Mouse (Mus musculus): ENCODE results near the gene Vmn1r58. TPM values are rescaled to one million over a fixed set of nuclear protein-coding genes. Genes with fewer than 3 reads are reported as not detected.
"Not testable (repeated sequence)": the region's sequence is repeated elsewhere in the genome, so short reads cannot be mapped to it uniquely, and the experiment has no call there.

The Vmn1r58 gene
- polyA plus RNA-seq (2015; fragmentation: Nextera tagmentation; extraction: Ambion mirVana), result not detected in 2 replicates

DNA sequence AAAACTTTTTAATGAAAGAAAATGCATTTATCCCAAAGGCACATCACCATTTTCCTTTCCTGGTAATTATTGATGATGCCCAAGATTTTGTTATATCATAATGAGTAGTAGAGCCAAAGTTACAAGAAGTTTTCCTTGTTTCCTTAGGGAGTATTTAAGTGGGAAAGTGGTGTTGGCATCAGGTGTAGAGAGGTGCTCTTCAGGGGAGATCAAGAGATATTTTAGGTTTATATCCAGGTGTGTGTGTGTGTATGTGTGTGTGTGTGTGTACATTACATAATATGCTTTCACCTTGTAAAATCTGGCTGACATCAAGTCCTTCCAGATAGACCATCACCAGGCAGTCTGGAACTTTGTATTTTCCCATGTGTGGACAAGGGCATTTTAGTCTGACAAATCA lies at the start of gene Vmn1r58:
Gene Vmn1r58, minus strand, starts transcription at position 101 of the 400 bp plus-strand sequence.
- H3K36me3 ChIP-seq (replicated peaks); H3K4me3 ChIP-seq (replicated peaks); H3K27me3 ChIP-seq; H3K4me2 ChIP-seq; H3K9ac ChIP-seq; H3K27ac ChIP-seq (replicated peaks); H3K9me3 ChIP-seq (replicated peaks); ATAC-seq (ENCODE audit: insufficient read depth); H3K4me1 ChIP-seq (replicated peaks): not testable (repeated sequence)

DNA sequence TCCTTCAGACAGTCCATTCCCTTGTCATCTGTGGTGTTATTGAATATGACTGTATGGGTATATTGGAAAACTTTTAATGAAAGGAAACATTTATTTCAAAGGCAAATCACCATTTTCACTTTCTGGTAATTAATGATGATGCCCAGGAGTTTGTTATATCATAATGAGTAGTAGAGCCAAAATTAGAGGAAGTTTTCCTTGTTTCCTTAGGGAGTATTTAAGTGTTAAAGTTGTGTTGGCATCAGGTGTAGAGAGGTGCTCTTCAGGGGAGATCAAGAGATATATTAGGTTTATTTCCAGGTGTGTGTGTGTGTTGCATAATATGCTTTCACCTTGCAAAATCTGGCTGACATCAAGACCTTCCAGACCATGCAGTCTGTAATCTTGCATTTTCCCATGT lies 43.5 kb upstream of the Vmn1r58 start, which contains the start of gene Vmn1r59:
Gene Vmn1r59, minus strand, starts transcription at position 101 of the 400 bp plus-strand sequence.
- H3K36me3 ChIP-seq (replicated peaks), result no peaks in the 10 kb centered on the region
- no peak within 1 kb of the TSS for H3K27ac ChIP-seq (replicated peaks)
- H3K4me3 ChIP-seq (replicated peaks), result no peak within 1 kb of the TSS
- no peaks in the 10 kb centered on the region for H3K4me1 ChIP-seq (replicated peaks)
- no peak within 1 kb of the TSS for H3K4me2 ChIP-seq
- no peaks in the 10 kb centered on the region for H3K27me3 ChIP-seq
- 0 out of 2 replicates have a peak, but pooled peaks cover 3% of the 10 kb centered on the region for H3K9me3 ChIP-seq (replicated peaks)
- no peak within 1 kb of the TSS for H3K9ac ChIP-seq
- ATAC-seq (ENCODE audit: insufficient read depth), result no peak

DNA sequence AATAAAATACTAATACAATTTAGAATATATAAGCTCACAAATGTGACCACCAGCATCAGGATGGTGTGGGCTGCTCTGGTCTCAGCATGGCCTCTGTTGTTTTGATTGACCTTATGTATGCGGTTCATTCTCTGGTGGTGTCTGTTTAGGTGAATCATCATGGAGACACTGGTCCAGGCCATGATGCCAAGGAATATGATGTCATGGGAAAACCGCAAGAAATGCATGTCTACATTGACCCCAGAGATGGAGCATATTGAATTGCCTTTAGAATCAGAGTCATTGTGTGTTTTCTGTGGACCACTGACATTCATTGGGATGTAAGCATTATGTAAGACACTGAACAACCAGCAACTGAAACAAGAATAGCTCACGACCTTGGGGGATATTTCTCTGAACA lies 40.8 kb upstream of the Vmn1r58 start:
- WGBS (ENCODE audit: insufficient replicate concordance), result 41% methylated on average over 3 of the region's 3 CpGs
- not testable (repeated sequence) for H3K36me3 ChIP-seq (replicated peaks); H3K4me1 ChIP-seq (replicated peaks); ATAC-seq (ENCODE audit: insufficient read depth); H3K4me2 ChIP-seq; H3K27me3 ChIP-seq; H3K4me3 ChIP-seq (replicated peaks); H3K9ac ChIP-seq; H3K27ac ChIP-seq (replicated peaks); H3K9me3 ChIP-seq (replicated peaks)

DNA sequence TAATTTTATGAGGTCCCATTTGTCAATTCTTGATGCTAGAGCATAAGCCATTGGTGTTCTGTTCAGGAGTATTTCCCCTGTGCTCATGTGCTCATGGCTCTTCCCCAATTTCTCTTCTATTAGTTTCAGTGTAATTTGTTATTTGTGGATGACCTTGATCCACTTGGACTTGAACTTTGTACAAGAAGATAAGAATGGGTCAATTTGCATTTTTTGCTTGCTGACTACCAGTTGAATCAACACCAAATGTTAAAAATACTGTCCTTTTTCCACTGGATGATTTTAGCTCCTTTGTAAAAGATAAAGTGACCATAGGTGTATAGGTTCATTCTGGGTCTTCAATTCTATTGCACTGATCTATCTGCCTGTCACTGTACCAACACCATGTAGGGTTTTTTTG lies 35.4 kb upstream of the Vmn1r58 start:
- ATAC-seq (ENCODE audit: insufficient read depth), result no peak
- H3K4me2 ChIP-seq, result no peak overlapping the region
- no peak overlapping the region for H3K27ac ChIP-seq (replicated peaks)
- no peaks in the 10 kb centered on the region for H3K27me3 ChIP-seq
- 0 out of 2 replicates have a peak, but pooled peaks cover 4% of the 10 kb centered on the region for H3K9me3 ChIP-seq (replicated peaks)
- no peaks in the 10 kb centered on the region for H3K4me1 ChIP-seq (replicated peaks)
- H3K9ac ChIP-seq, result no peak overlapping the region
- H3K4me3 ChIP-seq (replicated peaks), result no peak overlapping the region
- H3K36me3 ChIP-seq (replicated peaks), result no peaks in the 10 kb centered on the region

DNA sequence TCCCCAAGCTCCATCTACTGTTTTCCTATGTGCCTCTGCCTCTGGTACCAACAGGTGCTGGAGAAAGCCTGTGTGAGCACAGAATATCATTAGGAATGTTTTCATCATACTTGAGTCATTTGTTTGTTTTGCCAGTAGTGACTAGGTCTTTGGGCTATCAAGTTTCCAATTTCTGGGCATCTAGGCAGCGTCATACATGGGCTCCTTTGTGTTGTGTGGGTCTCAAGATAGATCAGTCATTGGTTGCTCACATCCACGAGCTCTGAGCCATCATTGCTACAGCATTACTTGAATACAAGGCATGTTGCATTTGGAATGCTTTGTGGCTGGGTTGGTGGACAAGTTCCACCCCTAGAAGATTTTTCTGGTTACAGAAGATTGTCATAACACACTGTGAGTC lies 7.0 kb downstream of the Vmn1r58 start:
- H3K9me3 ChIP-seq (replicated peaks), result 0 out of 2 replicates have a peak, but pooled peaks cover 2% of the 10 kb centered on the region
- H3K4me1 ChIP-seq (replicated peaks), result no peaks in the 10 kb centered on the region
- no peak overlapping the region for H3K9ac ChIP-seq
- no peak for ATAC-seq (ENCODE audit: insufficient read depth)
- H3K4me3 ChIP-seq (replicated peaks), result no peak overlapping the region
- no peak overlapping the region for H3K27ac ChIP-seq (replicated peaks)
- H3K36me3 ChIP-seq (replicated peaks), result no peaks in the 10 kb centered on the region
- WGBS (ENCODE audit: insufficient replicate concordance), result 17% methylated on average over 2 of the region's 2 CpGs
- no peak overlapping the region for H3K4me2 ChIP-seq
- no peaks in the 10 kb centered on the region for H3K27me3 ChIP-seq

DNA sequence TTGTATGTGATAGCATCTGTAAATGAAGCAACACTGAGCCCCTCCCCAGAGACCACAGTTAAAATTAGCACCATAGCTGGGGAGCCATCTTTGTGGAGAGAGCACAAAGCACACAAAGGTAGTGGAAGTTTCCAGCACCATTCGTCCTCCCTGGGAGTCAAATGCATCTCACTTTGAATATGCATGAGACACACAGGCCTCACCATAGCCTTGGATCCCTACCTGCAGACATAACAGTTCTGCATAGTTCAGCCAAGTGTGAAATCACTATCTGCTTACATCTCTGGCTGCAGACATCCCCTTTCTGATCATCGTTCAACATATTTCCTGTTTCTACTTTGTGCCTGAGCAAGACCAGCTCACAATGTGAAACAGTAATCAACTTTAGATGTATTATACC lies 46.5 kb downstream of the Vmn1r58 start:
- H3K36me3 ChIP-seq (replicated peaks), result no peaks in the 10 kb centered on the region
- H3K9ac ChIP-seq, result no peak overlapping the region
- H3K9me3 ChIP-seq (replicated peaks), result peaks cover 3% of the 10 kb centered on the region; the same call in 1 of the 2 replicates
- H3K4me3 ChIP-seq (replicated peaks), result no peak overlapping the region
- H3K27me3 ChIP-seq, result no peaks in the 10 kb centered on the region
- 51% methylated on average over 2 of the region's 2 CpGs for WGBS (ENCODE audit: insufficient replicate concordance)
- no peak for ATAC-seq (ENCODE audit: insufficient read depth)
- H3K4me2 ChIP-seq, result no peak overlapping the region
- H3K27ac ChIP-seq (replicated peaks), result no peak overlapping the region
- no peaks in the 10 kb centered on the region for H3K4me1 ChIP-seq (replicated peaks)

DNA sequence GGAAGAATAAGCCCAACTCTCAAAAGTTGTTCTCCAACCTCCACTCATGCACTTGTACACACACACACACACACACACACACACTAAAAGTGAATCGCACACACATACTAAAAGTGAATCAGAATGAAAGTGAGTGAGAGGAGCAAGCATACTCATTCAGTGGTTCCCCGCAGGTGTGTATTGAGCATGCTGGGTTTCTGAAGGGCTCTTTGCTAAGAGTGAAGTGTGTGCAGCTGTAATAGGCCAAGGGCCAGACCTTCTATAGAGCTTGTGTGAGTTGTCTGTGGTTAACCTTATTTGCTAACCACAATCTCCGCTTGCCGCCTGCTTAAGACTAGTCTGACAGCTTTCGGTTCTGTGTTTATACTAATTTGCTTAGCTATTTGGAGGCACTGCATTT lies 49.6 kb downstream of the Vmn1r58 start:
- H3K4me2 ChIP-seq, result no peak overlapping the region
- H3K4me3 ChIP-seq (replicated peaks), result no peak overlapping the region
- no peak overlapping the region for H3K9ac ChIP-seq
- H3K4me1 ChIP-seq (replicated peaks), result no peaks in the 10 kb centered on the region
- peaks cover 6% of the 10 kb centered on the region; the same call in 1 of the 2 replicates for H3K9me3 ChIP-seq (replicated peaks)
- no peaks in the 10 kb centered on the region for H3K36me3 ChIP-seq (replicated peaks)
- no peak overlapping the region for H3K27ac ChIP-seq (replicated peaks)
- no peaks in the 10 kb centered on the region for H3K27me3 ChIP-seq
- ATAC-seq (ENCODE audit: insufficient read depth), result no peak
- WGBS (ENCODE audit: insufficient replicate concordance), result 78% methylated on average over 5 of the region's 5 CpGs

Other genes starting within 250 kb of the Vmn1r58 start
- not detected in 2 replicates for gene Vmn1r56, start 216.6 kb downstream of the Vmn1r58 start, polyA plus RNA-seq (2015; fragmentation: Nextera tagmentation; extraction: Ambion mirVana)
- not detected in 2 replicates for gene Vmn1r57, start 194.9 kb downstream of the Vmn1r58 start, polyA plus RNA-seq (2015; fragmentation: Nextera tagmentation; extraction: Ambion mirVana)
- gene Gm5065, start 62.9 kb downstream of the Vmn1r58 start, polyA plus RNA-seq (2015; fragmentation: Nextera tagmentation; extraction: Ambion mirVana), result not detected in 2 replicates
- not detected in 2 replicates for gene Nlrp2, start 62.4 kb downstream of the Vmn1r58 start, polyA plus RNA-seq (2015; fragmentation: Nextera tagmentation; extraction: Ambion mirVana)
- not detected in 2 replicates for gene Vmn1r59, start 43.4 kb upstream of the Vmn1r58 start, polyA plus RNA-seq (2015; fragmentation: Nextera tagmentation; extraction: Ambion mirVana)
- not detected in 2 replicates for gene Vmn2r28, start 80.6 kb upstream of the Vmn1r58 start, polyA plus RNA-seq (2015; fragmentation: Nextera tagmentation; extraction: Ambion mirVana)
- not detected in 2 replicates for gene Vmn1r60, start 133.9 kb upstream of the Vmn1r58 start, polyA plus RNA-seq (2015; fragmentation: Nextera tagmentation; extraction: Ambion mirVana)
- gene Vmn1r61, start 199.9 kb upstream of the Vmn1r58 start, polyA plus RNA-seq (2015; fragmentation: Nextera tagmentation; extraction: Ambion mirVana), result not detected in 2 replicates